Mouse (Mus musculus) stomach, embryonic 16.5 days (tissue): Measurements from ENCODE around the gene Tmem150a. TPM values are rescaled to one million over a fixed set of nuclear protein-coding genes. Genes with fewer than 3 reads are reported as not detected.
A peak's percentile ranks its signal among the peaks of the same experiment; 100 is the strongest.

Source experiments
- ATAC-seq: fragments of 200-750 bp; cut with Nextera tagmentation; 2 replicates; pipeline ENCODE4 v1.8.0; 2017; ENCODE audit warnings: moderate number of reproducible peaks, moderate TSS enrichment; ENCODE audit not compliant: insufficient read depth, low FRiP score
- H3K27ac ChIP-seq: fragments of 300-500 bp; sonication (generic); 2 replicates; pipeline ENCODE4 v1.5.1; 2014; ENCODE audit warnings: low read length
- H3K27me3 ChIP-seq: fragments of 300-500 bp; sonication (generic); 2 replicates; pipeline ENCODE4 v1.6.1; 2014; ENCODE audit warnings: low read length, control low read depth, mixed read lengths; ENCODE audit not compliant: control insufficient read depth, insufficient read depth
- H3K36me3 ChIP-seq: fragments of 300-500 bp; sonication (generic); 2 replicates; pipeline ENCODE4 v1.6.1; 2014; ENCODE audit warnings: low read length; ENCODE audit not compliant: control insufficient read depth, insufficient read depth
- H3K4me1 ChIP-seq: fragments of 300-500 bp; sonication (generic); 2 replicates; pipeline ENCODE4 v1.6.1; 2014; ENCODE audit warnings: low read length, control low read depth, mixed read lengths; ENCODE audit not compliant: control insufficient read depth, insufficient read depth
- H3K4me2 ChIP-seq: fragments of 300-500 bp; sonication (generic); 2 replicates; pipeline ENCODE4 v1.6.1; 2014; ENCODE audit warnings: low read depth, low read length, mixed read lengths
- H3K4me3 ChIP-seq: fragments of 300-500 bp; sonication (generic); replicated peaks from 2 replicates; pipeline ENCODE4 v1.5.1; 2014; ENCODE audit warnings: mild to moderate bottlenecking, low read length
- H3K9ac ChIP-seq: fragments of 300-500 bp; sonication (generic); 2 replicates; pipeline ENCODE4 v1.6.1; 2014; ENCODE audit warnings: low read length
- H3K9me3 ChIP-seq: fragments of 300-500 bp; sonication (generic); replicated peaks from 2 replicates; pipeline ENCODE4 v1.6.1; 2016; ENCODE audit warnings: low read length, control low read depth; ENCODE audit not compliant: control insufficient read depth
- WGBS: fragments of 180-500 bp; shearing (Covaris S2); extraction: QIAGEN DNeasy Blood & Tissue Kit; methylation state at CpG from one replicate; pipeline ENCODE4 v1.1.7; 2014; 5-methylcytosine and 5-hydroxymethylcytosine counted together
- polyA plus RNA-seq: library from polyadenylated mRNA; unstranded; fragments of >200 nt; fragmentation: Nextera tagmentation; extraction: Ambion mirVana; gene quantifications from 2 replicates; pipeline ENCODE4 v1.2.1, GENCODE M21; 2015

Tmem150a gene
- polyA plus RNA-seq, result 16.6 and 18.5 TPM in 2 replicates

DNA sequence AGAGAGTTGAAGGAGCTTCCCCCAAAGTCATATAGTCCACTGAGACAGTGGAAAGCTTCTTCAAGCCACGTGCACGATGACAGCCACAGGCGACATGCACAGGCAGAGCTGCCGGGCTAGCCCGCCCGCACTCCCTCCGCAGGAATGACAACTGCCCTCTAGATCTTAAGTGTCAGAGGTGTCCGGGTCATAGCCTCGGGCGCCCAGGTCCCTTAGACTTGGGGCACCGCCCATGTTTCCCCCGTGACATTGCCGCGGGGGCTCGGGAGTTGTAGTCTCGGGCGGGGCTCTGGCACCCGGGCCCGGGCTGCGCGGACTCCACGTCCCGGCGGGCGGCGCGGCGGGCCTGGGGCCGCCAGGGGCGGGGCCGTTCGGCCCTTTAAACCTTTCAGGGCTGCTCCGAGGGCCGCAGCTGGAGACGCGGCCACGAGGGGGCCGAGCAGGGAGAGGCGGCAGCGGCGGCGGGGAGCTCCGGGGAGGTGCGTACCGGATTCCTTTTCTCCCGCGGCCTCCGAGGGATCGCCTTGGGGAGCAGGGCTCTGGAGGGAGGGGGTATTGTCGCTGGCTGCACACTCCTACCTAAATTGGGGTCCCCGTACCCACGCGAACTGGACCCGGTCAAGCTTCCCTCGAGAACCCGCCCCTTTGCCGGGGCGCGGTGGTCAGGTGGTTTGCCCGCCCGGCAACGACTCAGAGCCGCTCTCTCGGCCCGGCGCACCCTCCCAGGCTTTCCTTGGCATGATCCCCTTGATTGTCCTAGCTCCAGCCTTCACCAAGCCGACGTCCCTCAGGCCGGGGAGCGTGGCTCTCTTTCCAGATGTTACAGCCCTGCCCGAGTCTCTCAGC is at the start of gene Tmem150a:
Gene Tmem150a, plus strand, starts transcription at position 382 of the 846 bp plus-strand sequence.
- H3K27ac ChIP-seq, result peak within 1 kb of the TSS; percentile 58
- 0 out of 2 replicates have a peak, but pooled peaks cover 17% of the 10 kb centered on the region for H3K36me3 ChIP-seq
- no peaks in the 10 kb centered on the region for H3K9me3 ChIP-seq
- peak; percentile 88 for ATAC-seq
- under 1% methylated on average over 71 of the region's 71 CpGs for whole genome bisulfite sequencing
- peak within 1 kb of the TSS; percentile 79 for H3K9ac ChIP-seq
- peaks cover 45% of the 10 kb centered on the region for H3K4me1 ChIP-seq
- peak within 1 kb of the TSS; percentile 59 for H3K4me3 ChIP-seq
- H3K4me2 ChIP-seq, result peak within 1 kb of the TSS; percentile 95
- H3K27me3 ChIP-seq, result no peaks in the 10 kb centered on the region

DNA sequence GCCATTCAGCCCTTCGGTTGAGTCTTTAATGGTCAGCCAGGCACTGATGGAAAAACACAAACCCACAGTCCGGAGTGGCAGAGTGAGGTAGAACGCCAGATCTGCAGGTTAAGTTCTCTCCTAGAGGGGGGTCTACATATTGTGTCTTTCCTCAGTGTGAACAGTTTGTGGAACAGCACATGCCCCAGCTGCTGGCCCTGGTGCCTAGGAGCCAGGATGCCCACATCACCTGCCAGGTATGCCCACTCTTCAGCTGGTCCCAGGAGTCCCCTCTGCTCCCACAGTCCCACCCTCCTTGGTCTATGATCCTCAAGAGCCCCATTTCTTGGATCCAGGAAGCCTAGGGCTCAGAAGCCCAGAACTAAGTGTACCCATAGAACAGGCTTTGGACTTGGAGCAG is 43.0 kb upstream of the Tmem150a start:
- Histone ChIP-seq H3K27ac (no peak overlapping the region), H3K9ac (no peak overlapping the region), H3K27me3 (no peaks in the 10 kb centered on the region), H3K4me1 (no peaks in the 10 kb centered on the region), H3K36me3 (no peaks in the 10 kb centered on the region), H3K4me2 (no peak overlapping the region), H3K4me3 (no peak overlapping the region), H3K9me3 (no peaks in the 10 kb centered on the region)
- 89% methylated on average over 3 of the region's 3 CpGs for WGBS
- ATAC-seq, result no peak

DNA sequence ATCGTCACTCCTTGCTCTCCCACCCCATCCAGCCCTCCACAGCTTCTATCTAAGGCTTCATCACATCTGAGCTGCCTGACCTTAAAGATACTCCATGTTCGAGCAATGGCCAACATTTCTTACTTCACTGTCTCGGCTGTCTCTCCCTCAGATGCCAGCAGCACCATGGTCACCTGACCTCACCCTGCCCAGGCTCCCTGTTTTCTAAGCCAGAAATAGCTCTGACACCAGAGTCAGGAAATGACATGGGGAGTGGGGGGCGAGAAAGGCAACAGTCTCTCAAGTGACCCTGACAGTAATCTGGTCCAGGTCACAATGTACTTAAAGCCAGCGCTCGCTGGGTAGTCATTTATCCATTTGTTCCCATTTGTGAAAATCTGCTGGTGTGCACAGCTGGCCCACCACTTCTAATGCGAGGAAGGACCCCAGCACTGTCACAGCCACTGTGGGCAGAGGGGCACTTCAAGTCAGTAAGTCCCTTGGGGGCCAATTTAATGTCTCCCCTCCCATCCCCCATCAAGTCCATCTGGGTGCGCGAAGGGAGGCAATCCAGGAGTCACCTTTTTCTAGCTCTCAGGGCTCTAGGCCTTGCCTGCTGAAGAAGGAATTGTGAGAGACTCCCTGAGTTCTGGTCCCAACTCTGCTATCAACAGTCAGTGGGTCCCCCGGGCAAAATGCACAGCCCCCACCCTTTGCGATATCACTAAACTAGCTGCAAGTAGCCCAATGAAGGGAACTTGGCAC is 42.0 kb upstream of the Tmem150a start:
- WGBS, result 85% methylated on average over 11 of the region's 11 CpGs
- no peak overlapping the region for H3K9ac ChIP-seq
- no peak for ATAC-seq

DNA sequence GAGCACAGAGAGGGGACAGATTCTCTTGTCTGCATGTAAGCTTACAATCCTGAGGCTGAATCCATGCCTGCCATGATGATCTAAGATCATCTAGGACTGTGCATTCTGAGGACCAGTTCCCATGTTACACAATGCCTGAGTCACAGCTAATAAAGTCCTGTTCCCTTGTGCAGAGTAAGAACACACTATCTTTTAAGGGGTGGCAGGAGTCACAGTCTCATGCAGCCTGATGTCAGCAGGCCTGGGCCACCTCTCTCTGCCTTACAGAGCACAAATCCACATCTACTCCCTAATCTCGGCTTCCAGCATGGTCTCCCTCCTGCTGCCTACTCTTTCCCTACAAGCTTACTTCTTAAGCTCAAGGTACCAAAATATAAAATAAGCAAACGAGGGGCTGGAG is 39.9 kb upstream of the Tmem150a start:
- WGBS, result 76% methylated on average over 2 of the region's 2 CpGs
- no peak for ATAC-seq
- H3K27ac ChIP-seq, result no peak overlapping the region
- no peak overlapping the region for H3K4me2 ChIP-seq
- no peaks in the 10 kb centered on the region for H3K9me3 ChIP-seq
- H3K9ac ChIP-seq, result no peak overlapping the region
- H3K4me3 ChIP-seq, result no peak overlapping the region
- H3K27me3 ChIP-seq, result no peaks in the 10 kb centered on the region
- no peaks in the 10 kb centered on the region for H3K4me1 ChIP-seq
- 0 out of 2 replicates have a peak, but pooled peaks cover 2% of the 10 kb centered on the region for H3K36me3 ChIP-seq

More for the DNA sequence above, 42.0 kb upstream of the Tmem150a start:
- no peak overlapping the region for H3K27ac ChIP-seq
- H3K36me3 ChIP-seq, result 0 out of 2 replicates have a peak, but pooled peaks cover 2% of the 10 kb centered on the region
- no peak overlapping the region for H3K4me2 ChIP-seq
- no peaks in the 10 kb centered on the region for H3K9me3 ChIP-seq
- no peak overlapping the region for H3K4me3 ChIP-seq
- no peaks in the 10 kb centered on the region for H3K27me3 ChIP-seq
- H3K4me1 ChIP-seq, result no peaks in the 10 kb centered on the region

DNA sequence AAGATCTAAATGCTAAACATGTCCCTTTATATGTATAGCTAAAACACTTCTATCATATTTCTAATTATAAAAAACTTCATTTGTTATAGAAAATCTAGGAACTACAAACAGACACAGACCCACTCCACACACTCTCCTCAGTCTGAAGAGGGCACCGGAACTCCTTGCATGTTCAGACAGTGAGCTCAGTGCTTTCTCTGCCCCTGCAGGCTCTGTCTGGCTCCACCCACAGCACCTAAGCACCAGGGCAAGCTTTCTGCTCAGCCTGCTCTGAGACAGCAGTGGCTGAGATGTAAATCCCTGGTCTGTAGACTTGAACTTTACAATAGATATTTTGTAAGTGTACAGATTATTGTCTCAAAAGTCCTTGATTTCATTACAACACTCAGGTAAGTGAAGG is 39.2 kb upstream of the Tmem150a start:
- no peak for ATAC-seq
- H3K9me3 ChIP-seq, result no peaks in the 10 kb centered on the region
- 61% methylated on average over 1 of the region's 1 CpGs for WGBS
- no peak overlapping the region for H3K4me2 ChIP-seq
- H3K36me3 ChIP-seq, result 0 out of 2 replicates have a peak, but pooled peaks cover 2% of the 10 kb centered on the region
- H3K9ac ChIP-seq, result no peak overlapping the region
- H3K4me1 ChIP-seq, result no peaks in the 10 kb centered on the region
- H3K4me3 ChIP-seq, result no peak overlapping the region
- no peaks in the 10 kb centered on the region for H3K27me3 ChIP-seq
- H3K27ac ChIP-seq, result no peak overlapping the region

DNA sequence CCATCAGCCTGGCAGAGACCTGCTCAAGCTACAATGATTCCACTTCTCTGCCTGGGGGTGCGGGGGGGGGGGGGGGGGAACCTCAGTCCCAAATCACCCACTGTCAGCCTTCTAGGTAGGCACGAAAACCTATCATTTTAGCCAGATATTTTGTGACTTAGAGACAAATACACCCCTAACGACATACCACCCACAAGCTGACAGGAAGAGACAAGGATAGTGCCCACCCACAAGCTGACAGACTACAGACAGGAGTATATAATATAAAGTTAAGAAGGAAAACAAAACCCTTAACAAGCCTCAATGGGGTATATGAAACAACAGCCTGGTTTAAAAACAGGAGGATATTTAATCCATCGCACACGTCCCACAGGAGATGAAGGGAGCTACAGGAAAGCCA is 36.8 kb upstream of the Tmem150a start:
- Histone ChIP-seq H3K9ac (no peak overlapping the region), H3K9me3 (no peaks in the 10 kb centered on the region), H3K27ac (no peak overlapping the region), H3K4me3 (no peak overlapping the region), H3K36me3 (0 out of 2 replicates have a peak, but pooled peaks cover 7% of the 10 kb centered on the region), H3K27me3 (no peaks in the 10 kb centered on the region), H3K4me2 (no peak overlapping the region), H3K4me1 (no peaks in the 10 kb centered on the region)
- no peak for ATAC-seq
- WGBS, result 78% methylated on average over 5 of the region's 5 CpGs

DNA sequence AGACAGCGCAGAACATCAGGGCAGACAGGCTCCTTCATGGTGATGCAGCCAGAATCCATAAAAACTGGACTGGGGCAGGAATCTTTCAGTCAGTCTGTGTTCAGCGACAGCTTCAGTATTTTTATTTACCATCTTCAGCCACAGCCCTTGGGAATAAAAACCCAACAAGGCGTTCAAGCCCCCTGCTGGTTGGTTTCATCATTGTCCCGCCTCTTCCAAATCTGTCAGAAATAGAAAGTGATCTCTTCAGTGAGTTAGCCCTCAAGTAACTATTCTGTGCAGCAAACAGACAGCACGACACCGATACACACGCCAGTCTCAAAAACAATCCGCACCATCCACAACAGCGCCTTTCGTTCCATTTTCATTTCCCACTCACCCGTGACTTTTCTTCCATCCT is 36.2 kb upstream of the Tmem150a start:
- Histone ChIP-seq H3K9ac (no peak overlapping the region), H3K36me3 (0 out of 2 replicates have a peak, but pooled peaks cover 7% of the 10 kb centered on the region), H3K27me3 (no peaks in the 10 kb centered on the region), H3K4me3 (no peak overlapping the region), H3K27ac (no peak overlapping the region), H3K4me1 (no peaks in the 10 kb centered on the region), H3K4me2 (no peak overlapping the region), H3K9me3 (no peaks in the 10 kb centered on the region)
- ATAC-seq, result no peak
- 78% methylated on average over 11 of the region's 11 CpGs for WGBS

DNA sequence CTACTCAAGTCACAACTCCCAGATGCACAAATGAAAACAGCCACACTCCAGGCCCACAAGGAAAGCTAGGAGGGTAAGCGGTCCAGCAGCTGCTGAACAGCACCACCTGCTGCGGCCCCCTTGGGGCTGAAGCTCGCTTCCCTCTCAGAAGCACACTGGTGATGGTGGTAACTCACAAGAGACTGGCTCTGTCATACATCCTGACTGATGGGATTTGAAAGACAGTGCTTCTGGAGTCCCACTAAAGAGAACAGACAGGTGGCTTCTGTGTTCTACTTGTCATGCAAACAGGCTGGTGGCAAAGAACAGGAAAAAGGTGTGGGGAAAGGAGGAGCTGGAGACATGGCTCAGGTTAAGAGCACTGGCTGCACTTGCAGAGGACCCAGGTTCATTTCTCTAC is 32.3 kb upstream of the Tmem150a start:
- H3K4me1 ChIP-seq, result no peaks in the 10 kb centered on the region
- no peaks in the 10 kb centered on the region for H3K27me3 ChIP-seq
- ATAC-seq, result no peak
- no peak overlapping the region for H3K9ac ChIP-seq
- H3K27ac ChIP-seq, result no peak overlapping the region
- WGBS, result 93% methylated on average over 3 of the region's 3 CpGs
- no peak overlapping the region for H3K4me2 ChIP-seq
- no peaks in the 10 kb centered on the region for H3K9me3 ChIP-seq
- no peak overlapping the region for H3K4me3 ChIP-seq
- H3K36me3 ChIP-seq, result peaks cover 17% of the 10 kb centered on the region
